Mouse (Mus musculus): ENCODE data around the gene Sap30. TPM values are rescaled to one million over a fixed set of nuclear protein-coding genes. Genes with fewer than 3 reads are reported as not detected.

Gene Sap30
- polyA plus RNA-seq, 1 experiment from 2014 or later: 106 TPM

GRCm38 (mm10) chr8:57489366-57489765 is 1.7 kb upstream of the Sap30 start:
- Histone ChIP-seq H3K36me3 (ENCODE audit: poor library complexity, severe bottlenecking) (no peaks in the 10 kb centered on the region), H3K9ac (no peak overlapping the region), H3K4me1 (peaks cover 15% of the 10 kb centered on the region), H3K4me3 (no peak overlapping the region), H3K4me2 (no peak overlapping the region), H3K27ac (no peak overlapping the region), H3K27me3 (no peaks in the 10 kb centered on the region), H3K9me3 (replicated peaks) (no peaks in the 10 kb centered on the region)
- no peak for ATAC-seq
- 100% methylated on average over 1 of the region's 1 CpGs for WGBS

- Histone ChIP-seq H3K4me2 (peak overlapping the region; percentile 76), H3K4me3 (peak overlapping the region; percentile 95), H3K36me3 (ENCODE audit: poor library complexity, severe bottlenecking) (peaks cover 4% of the 10 kb centered on the region; the same call in 1 of the 2 replicates), H3K9me3 (replicated peaks) (no peaks in the 10 kb centered on the region), H3K4me1 (peaks cover 15% of the 10 kb centered on the region), H3K27me3 (no peaks in the 10 kb centered on the region), H3K27ac (peak overlapping the region; percentile 82), H3K9ac (peak overlapping the region; percentile 70)
- peak; percentile 57 for ATAC-seq
- WGBS: under 1% methylated on average over 25 of the region's 25 CpGs
These were observed 679 bp upstream of the Sap30 start for GRCm38 (mm10) chr8:57488312-57488765.

DNA sequence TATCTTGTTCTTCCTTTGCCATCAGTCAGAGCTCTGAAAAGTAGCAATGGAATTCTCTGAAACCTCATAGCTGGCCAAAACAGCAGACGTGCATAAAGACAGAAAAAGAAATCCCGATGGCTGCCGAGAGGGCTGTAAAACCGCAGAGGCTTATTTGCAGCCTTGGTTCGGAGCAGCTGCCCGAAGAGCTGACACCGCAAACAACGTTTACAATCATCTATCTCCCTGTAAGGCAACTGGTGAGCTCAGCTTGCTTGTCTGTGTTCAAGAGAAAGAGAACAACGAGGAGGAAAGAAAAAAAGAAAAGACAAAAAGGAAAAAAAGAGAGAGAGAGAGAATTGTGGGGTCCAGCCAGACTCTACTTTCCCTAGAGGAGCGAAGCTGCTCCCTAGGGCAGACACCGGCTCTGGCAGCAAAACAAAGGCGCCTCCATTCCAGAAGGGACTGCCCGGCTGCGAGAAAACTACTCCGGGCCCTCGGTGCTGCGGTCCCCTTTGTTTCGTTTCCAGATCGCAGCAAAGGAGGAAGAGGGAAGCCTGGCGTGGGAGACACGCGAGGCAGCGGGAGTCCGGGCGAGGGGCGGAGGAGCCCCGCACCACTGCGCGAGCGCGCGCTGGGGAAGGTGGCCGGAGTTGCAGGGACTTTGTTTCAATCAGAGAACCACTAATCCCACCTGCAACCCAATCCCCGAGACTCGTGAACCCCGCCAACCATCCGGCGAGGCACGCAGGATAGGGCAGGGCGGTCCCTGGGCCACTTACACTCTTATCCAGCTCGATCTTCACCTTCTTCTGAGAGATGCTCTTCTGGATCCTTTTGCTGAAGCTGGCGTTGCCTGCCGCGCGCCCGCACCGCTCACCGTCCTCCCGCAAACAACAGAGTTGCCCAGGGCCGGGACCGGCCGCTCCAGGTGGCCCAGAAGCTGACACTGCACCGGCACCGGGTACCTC is 894 bp downstream of the Sap30 start:
- Histone ChIP-seq H3K9ac (peak overlapping the region; percentile 98), H3K9me3 (replicated peaks) (no peaks in the 10 kb centered on the region), H3K27me3 (no peaks in the 10 kb centered on the region), H3K27ac (peak overlapping the region; percentile 99), H3K36me3 (ENCODE audit: poor library complexity, severe bottlenecking) (peaks cover 15% of the 10 kb centered on the region), H3K4me2 (peak overlapping the region; percentile 76), H3K4me1 (peaks cover 15% of the 10 kb centered on the region), H3K4me3 (peak overlapping the region; percentile 95)
- WGBS: under 1% methylated on average over 54 of the region's 54 CpGs
- peak; percentile 64 for ATAC-seq

- Histone ChIP-seq H3K36me3 (ENCODE audit: poor library complexity, severe bottlenecking) (peaks cover 32% of the 10 kb centered on the region), H3K27me3 (no peaks in the 10 kb centered on the region), H3K4me2 (no peak overlapping the region), H3K4me1 (peaks cover 7% of the 10 kb centered on the region), H3K9ac (no peak overlapping the region), H3K4me3 (no peak overlapping the region), H3K9me3 (replicated peaks) (no peaks in the 10 kb centered on the region), H3K27ac (no peak overlapping the region)
- WGBS: 81% methylated on average over 4 of the region's 4 CpGs
- no peak for ATAC-seq
These were observed 7.1 kb downstream of the Sap30 start for GRCm38 (mm10) chr8:57480606-57481005.

- no peak overlapping the region for H3K27ac ChIP-seq
- 96% methylated on average over 8 of the region's 8 CpGs for WGBS
- peaks cover 32% of the 10 kb centered on the region for H3K36me3 ChIP-seq (ENCODE audit: poor library complexity, severe bottlenecking)
- H3K4me2 ChIP-seq: no peak overlapping the region
- H3K4me1 ChIP-seq: no peaks in the 10 kb centered on the region
- H3K9me3 ChIP-seq (replicated peaks): no peaks in the 10 kb centered on the region
- no peak for ATAC-seq
- no peaks in the 10 kb centered on the region for H3K27me3 ChIP-seq
- no peak overlapping the region for H3K9ac ChIP-seq
- no peak overlapping the region for H3K4me3 ChIP-seq
These were observed 8.0 kb downstream of the Sap30 start for GRCm38 (mm10) chr8:57479700-57480099.

DNA sequence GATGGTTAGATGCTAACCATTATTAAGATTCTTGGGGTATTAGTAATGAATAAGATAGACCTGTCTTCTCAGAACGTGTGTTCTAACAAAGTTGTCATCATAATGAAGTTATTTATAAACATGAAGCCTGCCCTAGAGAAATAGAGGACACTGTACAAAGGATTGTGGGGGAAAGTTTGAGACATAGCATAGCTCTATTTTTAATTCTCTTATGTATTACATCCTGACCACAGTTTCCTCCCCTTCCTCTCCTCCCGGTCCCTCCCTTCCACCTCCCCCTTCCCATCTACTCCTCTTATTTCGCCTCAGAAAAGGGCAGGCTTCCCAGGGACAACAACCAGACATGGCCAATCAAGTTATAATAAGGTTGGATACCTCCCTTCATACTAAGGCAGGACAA is 9.3 kb downstream of the Sap30 start:
- no peak overlapping the region for H3K27ac ChIP-seq
- H3K4me2 ChIP-seq: no peak overlapping the region
- no peak overlapping the region for H3K4me3 ChIP-seq
- WGBS: 77% methylated on average over 3 of the region's 3 CpGs
- no peaks in the 10 kb centered on the region for H3K9me3 ChIP-seq (replicated peaks)
- ATAC-seq: no peak
- H3K27me3 ChIP-seq: no peaks in the 10 kb centered on the region
- H3K4me1 ChIP-seq: no peaks in the 10 kb centered on the region
- H3K36me3 ChIP-seq (ENCODE audit: poor library complexity, severe bottlenecking): peaks cover 29% of the 10 kb centered on the region
- no peak overlapping the region for H3K9ac ChIP-seq

DNA sequence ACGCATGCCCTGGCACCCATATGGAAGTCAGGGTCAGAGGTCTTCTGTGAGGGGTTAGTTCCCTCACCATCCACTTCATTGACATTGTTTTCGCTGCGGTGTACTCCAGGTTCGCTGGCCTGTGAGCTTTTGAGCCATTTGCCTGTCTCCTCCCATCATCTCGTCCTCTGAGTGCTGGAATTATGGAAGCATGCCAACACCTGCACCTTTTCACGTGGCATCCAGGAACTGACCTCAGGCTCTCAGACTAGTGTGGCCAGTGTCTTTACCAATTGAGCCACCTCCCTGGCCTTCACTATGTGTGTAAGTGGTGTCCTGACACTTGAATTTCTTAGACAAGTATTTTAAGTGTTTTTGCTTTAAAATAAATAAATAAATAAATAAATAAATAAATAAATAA is 13.9 kb downstream of the Sap30 start:
- no peak for ATAC-seq
- Histone ChIP-seq H3K36me3 (ENCODE audit: poor library complexity, severe bottlenecking) (no peaks in the 10 kb centered on the region), H3K9me3 (replicated peaks) (no peaks in the 10 kb centered on the region), H3K4me3 (no peak overlapping the region), H3K4me2 (no peak overlapping the region), H3K9ac (no peak overlapping the region), H3K27me3 (no peaks in the 10 kb centered on the region), H3K27ac (no peak overlapping the region), H3K4me1 (no peaks in the 10 kb centered on the region)
- WGBS: 80% methylated on average over 6 of the region's 6 CpGs

GRCm38 (mm10) chr8:57470863-57471262 is 16.8 kb downstream of the Sap30 start:
- no peak overlapping the region for H3K4me2 ChIP-seq
- no peak for ATAC-seq
- no peaks in the 10 kb centered on the region for H3K36me3 ChIP-seq (ENCODE audit: poor library complexity, severe bottlenecking)
- H3K9ac ChIP-seq: no peak overlapping the region
- WGBS: 87% methylated on average over 5 of the region's 5 CpGs
- H3K27me3 ChIP-seq: no peaks in the 10 kb centered on the region
- H3K4me3 ChIP-seq: no peak overlapping the region
- H3K4me1 ChIP-seq: no peaks in the 10 kb centered on the region
- no peak overlapping the region for H3K27ac ChIP-seq
- H3K9me3 ChIP-seq (replicated peaks): no peaks in the 10 kb centered on the region

- no peak overlapping the region for H3K9ac ChIP-seq
- ATAC-seq: 0 out of 2 replicates have a peak, but pooled peaks have one; percentile 21
- H3K9me3 ChIP-seq (replicated peaks): no peaks in the 10 kb centered on the region
- H3K36me3 ChIP-seq (ENCODE audit: poor library complexity, severe bottlenecking): no peaks in the 10 kb centered on the region
- H3K4me1 ChIP-seq: no peaks in the 10 kb centered on the region
- no peak overlapping the region for H3K27ac ChIP-seq
- 70% methylated on average over 5 of the region's 5 CpGs for WGBS
- H3K4me3 ChIP-seq: no peak overlapping the region
- H3K4me2 ChIP-seq: no peak overlapping the region
- no peaks in the 10 kb centered on the region for H3K27me3 ChIP-seq
These were observed 19.0 kb downstream of the Sap30 start for GRCm38 (mm10) chr8:57468624-57469023.

- no peak overlapping the region for H3K4me2 ChIP-seq
- H3K9ac ChIP-seq: no peak overlapping the region
- no peak overlapping the region for H3K4me3 ChIP-seq
- no peak overlapping the region for H3K27ac ChIP-seq
- H3K27me3 ChIP-seq: no peaks in the 10 kb centered on the region
- H3K4me1 ChIP-seq: no peaks in the 10 kb centered on the region
- H3K9me3 ChIP-seq (replicated peaks): no peaks in the 10 kb centered on the region
- WGBS: 90% methylated on average over 3 of the region's 3 CpGs
- no peak for ATAC-seq
- no peaks in the 10 kb centered on the region for H3K36me3 ChIP-seq (ENCODE audit: poor library complexity, severe bottlenecking)
These were observed 23.9 kb downstream of the Sap30 start for GRCm38 (mm10) chr8:57463757-57464156.

- no peak for ATAC-seq
- 46% methylated on average over 1 of the region's 1 CpGs for WGBS
- no peaks in the 10 kb centered on the region for H3K9me3 ChIP-seq (replicated peaks)
These were observed 24.8 kb downstream of the Sap30 start for GRCm38 (mm10) chr8:57462839-57463238.

GRCm38 (mm10) chr8:57457942-57458341 is 29.7 kb downstream of the Sap30 start:
- Histone ChIP-seq H3K9me3 (replicated peaks) (no peaks in the 10 kb centered on the region), H3K4me3 (no peak overlapping the region), H3K9ac (no peak overlapping the region), H3K36me3 (ENCODE audit: poor library complexity, severe bottlenecking) (no peaks in the 10 kb centered on the region), H3K27me3 (no peaks in the 10 kb centered on the region), H3K27ac (no peak overlapping the region), H3K4me2 (no peak overlapping the region), H3K4me1 (no peaks in the 10 kb centered on the region)
- WGBS: 85% methylated on average over 3 of the region's 3 CpGs
- ATAC-seq: no peak

More at GRCm38 (mm10) chr8:57462839-57463238, 24.8 kb downstream of the Sap30 start:
- Histone ChIP-seq H3K36me3 (ENCODE audit: poor library complexity, severe bottlenecking) (no peaks in the 10 kb centered on the region), H3K4me3 (no peak overlapping the region), H3K9ac (no peak overlapping the region), H3K27ac (no peak overlapping the region), H3K4me2 (no peak overlapping the region), H3K27me3 (no peaks in the 10 kb centered on the region), H3K4me1 (no peaks in the 10 kb centered on the region)
